Mouse (Mus musculus): ENCODE results near the gene Myh11. TPM values are rescaled to one million over a fixed set of nuclear protein-coding genes. Genes with fewer than 3 reads are reported as not detected.
"Not testable (repeated sequence)": the region's sequence is repeated elsewhere in the genome, so short reads cannot be mapped to it uniquely, and the experiment has no call there.

Myh11 gene
- total RNA-seq, 2 experiments from 2014 or later = 12.0 to 19.6 TPM

DNA sequence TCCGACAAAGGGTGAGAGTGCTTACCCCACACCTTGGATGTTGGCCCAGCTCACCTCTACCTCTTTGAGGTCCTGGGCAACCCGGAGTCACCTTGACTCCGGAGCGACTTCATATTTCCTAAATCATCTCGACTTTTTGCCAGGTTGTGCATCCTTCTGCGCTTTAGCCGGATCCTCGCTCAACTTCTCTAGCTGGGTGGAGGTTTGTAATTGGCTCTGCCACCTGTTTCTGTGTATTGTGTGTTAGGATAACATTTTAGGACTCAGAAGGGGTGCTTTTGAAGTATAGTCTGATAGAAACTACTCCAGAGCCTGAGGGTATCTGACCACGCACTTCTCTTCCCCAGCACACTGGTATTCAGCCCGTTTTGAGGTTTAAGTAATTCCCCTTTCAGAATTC lies 127.4 kb downstream of the Myh11 start:
- peak; percentile 20 for DNase-seq

DNA sequence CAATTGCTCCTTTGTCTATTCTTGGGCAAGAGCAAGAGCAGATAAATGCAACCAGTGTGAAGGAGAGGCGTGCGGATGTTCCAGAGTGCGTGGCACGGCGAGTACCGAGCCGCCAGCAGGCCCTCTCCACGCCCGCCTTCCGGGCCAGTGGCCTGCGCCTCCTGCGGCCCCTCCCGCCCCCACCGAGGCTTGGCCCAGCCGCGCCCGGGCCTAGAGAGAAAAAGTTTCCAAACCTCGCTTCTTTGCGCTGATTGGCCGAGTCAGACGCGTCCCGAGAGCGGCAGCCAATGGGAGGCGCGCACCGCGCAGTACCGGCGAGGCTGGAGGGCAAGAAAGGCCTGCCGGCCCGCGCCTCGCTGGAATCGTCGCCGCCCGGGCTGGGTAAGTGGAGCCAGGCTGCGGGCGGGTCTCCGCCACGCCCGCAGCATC lies 128.2 kb downstream of the Myh11 start, which contains the start of the genes Nde1 and Marf1:
Nde1 (plus strand) TSS at position 288 of the 429 bp plus-strand sequence.
Marf1 (minus strand) TSS at position 364 of the 429 bp plus-strand sequence.
- peak; percentile 97 for DNase-seq

DNA sequence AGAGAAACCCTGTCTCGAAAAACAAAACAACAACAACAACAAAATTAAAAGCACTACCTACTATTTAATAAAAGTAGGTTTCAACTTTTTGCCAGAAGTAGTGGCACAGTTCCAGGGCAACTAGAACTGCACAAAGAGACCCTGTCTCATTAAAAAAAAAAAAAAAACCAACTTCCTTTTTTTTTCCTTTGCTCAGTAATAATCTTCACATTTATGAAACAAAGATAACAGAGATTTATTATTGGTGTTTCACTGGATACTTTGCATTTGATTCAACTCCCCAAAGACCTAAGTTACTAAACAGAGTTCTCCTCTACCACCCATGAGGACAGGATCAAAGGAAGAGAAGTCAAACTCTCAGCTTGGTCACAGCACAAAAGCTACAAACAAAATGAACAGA lies 130.2 kb downstream of the Myh11 start:
- DNase-seq = no peak

DNA sequence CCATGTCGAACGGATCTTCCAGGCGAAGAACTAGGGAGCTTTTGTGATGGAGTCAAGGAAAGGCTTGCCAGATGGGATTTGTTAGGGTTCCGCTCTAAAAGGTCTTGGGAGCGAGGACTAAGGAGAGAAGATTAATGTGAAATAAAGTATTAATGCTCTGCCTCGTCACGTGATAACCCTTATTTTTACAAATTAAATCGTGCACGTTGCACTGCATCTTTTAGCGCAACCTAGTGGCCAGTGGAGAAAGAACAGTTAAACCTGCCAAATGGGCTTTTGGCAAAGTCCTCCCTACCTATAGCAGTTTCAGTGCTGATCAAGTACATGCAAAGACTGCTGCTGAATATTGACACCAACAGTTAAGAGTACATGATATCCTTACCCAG lies 131.4 kb downstream of the Myh11 start:
- DNase-seq = peak; percentile 78

DNA sequence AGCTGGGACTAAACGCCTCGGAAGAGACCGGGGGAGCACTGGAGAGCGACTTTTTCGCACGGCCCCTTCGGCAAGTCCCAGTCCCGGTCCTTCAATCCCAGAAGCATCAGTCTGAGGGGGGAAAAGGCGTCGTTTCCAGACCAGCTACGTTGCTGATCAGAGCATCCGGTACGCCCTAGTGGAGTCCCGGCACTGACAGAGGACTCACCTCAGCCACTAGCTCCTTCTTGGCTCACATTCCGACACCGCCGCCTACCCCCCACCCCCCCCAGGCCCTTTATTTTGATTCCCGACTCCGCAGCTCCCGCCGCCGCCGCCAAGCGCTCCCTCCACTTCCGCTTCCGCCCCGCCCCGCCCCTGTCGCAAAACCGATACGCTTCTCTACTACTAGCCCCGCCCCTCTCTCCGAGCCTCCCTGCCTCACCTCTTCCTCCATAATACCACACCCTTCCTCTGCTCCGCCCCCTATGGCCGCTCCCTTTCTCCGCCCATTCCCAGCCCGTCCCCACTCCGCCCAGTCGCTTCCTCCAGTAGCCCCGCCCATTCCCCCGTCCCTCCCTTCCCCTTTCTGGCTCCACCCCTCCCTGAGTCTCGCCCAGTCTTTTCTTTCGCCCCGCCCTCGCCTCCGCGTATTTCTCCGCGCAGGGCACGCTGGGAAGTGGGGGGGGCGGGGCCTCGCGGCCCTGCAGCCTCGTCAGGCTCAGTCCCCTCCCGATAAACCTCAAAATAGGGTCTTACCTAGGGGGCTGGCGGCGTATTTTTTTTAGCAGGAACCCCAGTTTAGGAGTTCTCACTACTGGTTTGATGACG lies 132.0 kb downstream of the Myh11 start:
- DNase-seq = peak; percentile 99

DNA sequence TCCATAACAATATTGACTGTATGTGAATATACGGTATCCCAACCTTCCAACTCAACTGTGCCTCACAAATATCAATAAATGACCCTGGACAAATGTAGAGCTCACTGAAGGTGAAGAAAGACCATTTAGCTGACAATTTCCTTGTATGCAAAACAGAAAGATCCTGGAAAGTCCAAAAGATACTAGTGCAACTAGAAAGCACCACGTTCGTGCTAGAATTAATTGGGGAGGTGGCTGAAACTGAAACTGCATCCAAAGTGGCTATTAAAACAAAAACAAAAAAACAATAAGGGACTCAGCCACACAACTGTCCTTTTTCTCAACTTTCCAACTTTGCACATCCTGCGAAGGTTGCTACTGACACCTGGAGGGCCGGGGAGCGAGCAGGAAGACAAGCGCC lies 132.6 kb downstream of the Myh11 start:
- DNase-seq = no peak

DNA sequence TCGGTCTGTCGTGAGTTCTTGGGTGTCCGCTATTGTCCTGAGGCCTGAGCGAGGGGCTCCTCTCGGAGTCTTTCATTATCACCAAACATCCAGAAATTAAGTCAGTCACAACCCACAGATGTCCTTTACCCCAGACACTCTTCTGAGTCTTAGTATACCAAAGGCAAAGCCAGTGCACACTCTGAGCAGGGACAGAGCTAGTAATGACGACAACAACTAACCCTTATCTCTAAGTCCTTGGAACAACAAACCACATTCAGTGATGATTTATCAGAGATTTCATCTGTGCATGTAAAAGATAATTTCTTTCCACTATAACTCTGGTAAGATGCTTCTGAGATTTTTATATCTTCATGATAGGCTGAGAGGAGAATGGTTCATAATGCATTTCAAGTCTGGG lies 134.9 kb downstream of the Myh11 start:
- no peak for DNase-seq

DNA sequence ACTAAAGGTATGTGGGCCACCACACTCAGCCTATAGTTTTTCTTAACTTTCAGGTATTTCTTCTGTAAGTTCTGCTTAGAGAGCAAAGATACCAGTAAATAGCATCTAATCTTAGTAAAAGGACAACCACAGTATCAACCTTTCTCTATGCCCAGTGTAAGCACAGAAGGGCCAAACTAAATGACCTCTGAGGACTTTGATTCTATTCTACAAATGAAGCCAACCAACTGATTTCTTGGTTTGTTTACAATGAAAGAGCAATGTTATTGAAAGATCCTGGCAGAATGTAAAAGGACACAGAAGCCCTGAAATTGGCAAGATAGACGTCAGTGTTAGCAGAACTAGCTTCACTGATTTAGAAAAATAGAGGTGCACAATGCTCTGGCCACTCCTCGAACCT lies 135.5 kb downstream of the Myh11 start:
- not testable (repeated sequence) for DNase-seq

DNA sequence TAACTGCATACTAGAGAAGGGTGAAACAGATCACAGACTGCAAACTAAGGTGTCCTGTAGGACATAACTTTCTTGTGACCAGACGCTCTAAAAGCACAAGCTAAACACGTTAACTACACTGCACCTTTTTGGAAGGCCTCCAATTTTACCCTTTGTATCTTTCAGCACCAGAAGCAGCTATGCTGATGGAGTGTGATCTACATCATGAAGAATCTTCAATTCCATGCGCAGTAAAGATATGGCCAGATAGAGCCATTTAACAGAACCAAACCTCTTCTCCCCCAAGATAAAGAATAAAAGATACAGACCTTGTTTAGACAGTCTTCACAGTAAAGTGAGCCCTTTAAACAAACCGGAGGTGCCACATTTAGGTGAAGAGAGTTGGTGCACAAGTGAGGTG lies 139.5 kb downstream of the Myh11 start:
- DNase-seq = no peak

DNA sequence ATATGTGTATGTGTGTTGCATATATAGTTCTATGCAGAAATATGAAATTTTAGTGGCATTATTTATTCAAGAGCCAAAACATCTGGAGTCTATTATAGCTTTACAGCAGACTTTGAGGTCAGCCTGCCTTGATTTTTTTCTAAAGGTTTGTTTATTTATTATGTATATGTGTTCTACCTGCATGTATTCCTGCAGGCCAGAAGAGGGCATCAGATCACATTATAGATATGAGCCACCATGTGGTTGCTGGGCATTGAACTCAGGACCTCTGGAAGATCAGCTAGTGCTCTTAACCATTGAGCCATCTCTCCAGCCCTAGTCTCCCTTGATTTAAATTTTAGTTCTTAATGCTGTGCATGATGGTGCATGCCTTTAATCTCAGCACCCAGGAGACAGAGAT lies 143.5 kb downstream of the Myh11 start:
- no peak for DNase-seq

Small RNA genes within 50 kb of the gene (microRNA-seq; reads per million reads assigned to microRNA genes)
- 1,772 reads per million, percentile 82 among the genes with 10 or more reads in this experiment for gene Mir484

Other genes with a start within 250 kb of the Myh11 start
- 10 to 100 TPM; 35.9 to 39.0 TPM for gene Nde1, start 128.1 kb downstream of the Myh11 start, total RNA-seq (2021)
- gene Marf1, start 128.0 kb downstream of the Myh11 start, total RNA-seq (2021) = 10 to 100 TPM; 64.9 to 66.4 TPM
- gene Fopnl, start 26.0 kb upstream of the Myh11 start, total RNA-seq (2021) = 10 to 100 TPM; 41.3 to 58.3 TPM
- 10 to 100 TPM; 16.8 to 27.0 TPM for gene Abcc1, start 70.2 kb upstream of the Myh11 start, total RNA-seq (2021)